Mouse (Mus musculus): ENCODE results near the gene Comtd1. TPM values are rescaled to one million over a fixed set of nuclear protein-coding genes. Genes with fewer than 3 reads are reported as not detected.
A peak's percentile ranks its signal among the peaks of the same experiment; 100 is the strongest.

Comtd1 gene
- polyA plus RNA-seq (2012; rRNA removed) = 30.2 and 31.6 TPM in 2 replicates

- Histone ChIP-seq H3K4me3 (ENCODE audit: insufficient read depth, low read length) (peak within 1 kb of the TSS; percentile 72), H3K27ac (ENCODE audit: insufficient read depth, low read length) (peak within 1 kb of the TSS; percentile 60), H3K4me1 (ENCODE audit: control insufficient read depth, insufficient read depth, low read length) (no peaks in the 10 kb centered on the region)
- TF ChIP-seq POLR2A (IDR thresholded peaks at IDR 0.05; ENCODE audit: extremely low read depth, insufficient read depth, low read length) (peak; percentile 51; the same call in 1 of the 2 replicates), CTCF (IDR thresholded peaks at IDR 0.05; ENCODE audit: extremely low read depth, insufficient read depth, low read length) (peak; percentile 100)
Observed at GRCm38 (mm10) chr14:21848166-21849154, at the start of gene Comtd1. Comtd1 (minus strand) TSS chr14:21848977.

- H3K4me3 ChIP-seq (ENCODE audit: insufficient read depth, low read length) = no peak overlapping the region
- no peak overlapping the region for H3K27ac ChIP-seq (ENCODE audit: insufficient read depth, low read length)
- TF ChIP-seq CTCF (IDR thresholded peaks at IDR 0.05; ENCODE audit: extremely low read depth, insufficient read depth, low read length) = no peak
- no peak for TF ChIP-seq POLR2A (IDR thresholded peaks at IDR 0.05; ENCODE audit: extremely low read depth, insufficient read depth, low read length)
- no peaks in the 10 kb centered on the region for H3K4me1 ChIP-seq (ENCODE audit: control insufficient read depth, insufficient read depth, low read length)
Observed at GRCm38 (mm10) chr14:21892341-21892659, 43.5 kb upstream of the Comtd1 start.

- no peaks in the 10 kb centered on the region for H3K4me1 ChIP-seq (ENCODE audit: control insufficient read depth, insufficient read depth, low read length)
- H3K27ac ChIP-seq (ENCODE audit: insufficient read depth, low read length) = no peak overlapping the region
- no peak for TF ChIP-seq CTCF (IDR thresholded peaks at IDR 0.05; ENCODE audit: extremely low read depth, insufficient read depth, low read length)
- TF ChIP-seq POLR2A (IDR thresholded peaks at IDR 0.05; ENCODE audit: extremely low read depth, insufficient read depth, low read length) = no peak
- no peak overlapping the region for H3K4me3 ChIP-seq (ENCODE audit: insufficient read depth, low read length)
Observed at GRCm38 (mm10) chr14:21891581-21892340, 43.0 kb upstream of the Comtd1 start.

- Histone ChIP-seq H3K4me1 (ENCODE audit: control insufficient read depth, insufficient read depth, low read length) (no peaks in the 10 kb centered on the region), H3K27ac (ENCODE audit: insufficient read depth, low read length) (no peak overlapping the region), H3K4me3 (ENCODE audit: insufficient read depth, low read length) (no peak overlapping the region)
- no peak for TF ChIP-seq POLR2A (IDR thresholded peaks at IDR 0.05; ENCODE audit: extremely low read depth, insufficient read depth, low read length)
- TF ChIP-seq CTCF (IDR thresholded peaks at IDR 0.05; ENCODE audit: extremely low read depth, insufficient read depth, low read length) = no peak
Observed at GRCm38 (mm10) chr14:21890430-21890829, 41.7 kb upstream of the Comtd1 start.

GRCm38 (mm10) chr14:21866816-21867215 is 18.0 kb upstream of the Comtd1 start:
- TF ChIP-seq POLR2A (IDR thresholded peaks at IDR 0.05; ENCODE audit: extremely low read depth, insufficient read depth, low read length) = no peak
- no peak for TF ChIP-seq CTCF (IDR thresholded peaks at IDR 0.05; ENCODE audit: extremely low read depth, insufficient read depth, low read length)
- Histone ChIP-seq H3K4me1 (ENCODE audit: control insufficient read depth, insufficient read depth, low read length) (no peaks in the 10 kb centered on the region), H3K4me3 (ENCODE audit: insufficient read depth, low read length) (no peak overlapping the region), H3K27ac (ENCODE audit: insufficient read depth, low read length) (no peak overlapping the region)

GRCm38 (mm10) chr14:21866291-21866690 is 17.5 kb upstream of the Comtd1 start:
- TF ChIP-seq CTCF (IDR thresholded peaks at IDR 0.05; ENCODE audit: extremely low read depth, insufficient read depth, low read length) (no peak), POLR2A (IDR thresholded peaks at IDR 0.05; ENCODE audit: extremely low read depth, insufficient read depth, low read length) (no peak)
- Histone ChIP-seq H3K27ac (ENCODE audit: insufficient read depth, low read length) (no peak overlapping the region), H3K4me1 (ENCODE audit: control insufficient read depth, insufficient read depth, low read length) (no peaks in the 10 kb centered on the region), H3K4me3 (ENCODE audit: insufficient read depth, low read length) (no peak overlapping the region)

- Histone ChIP-seq H3K4me3 (ENCODE audit: insufficient read depth, low read length) (no peak overlapping the region), H3K4me1 (ENCODE audit: control insufficient read depth, insufficient read depth, low read length) (no peaks in the 10 kb centered on the region), H3K27ac (ENCODE audit: insufficient read depth, low read length) (no peak overlapping the region)
- TF ChIP-seq POLR2A (IDR thresholded peaks at IDR 0.05; ENCODE audit: extremely low read depth, insufficient read depth, low read length) (no peak), CTCF (IDR thresholded peaks at IDR 0.05; ENCODE audit: extremely low read depth, insufficient read depth, low read length) (no peak)
Observed at GRCm38 (mm10) chr14:21856886-21857285, 8.1 kb upstream of the Comtd1 start.

- Histone ChIP-seq H3K4me1 (ENCODE audit: control insufficient read depth, insufficient read depth, low read length) (no peaks in the 10 kb centered on the region), H3K4me3 (ENCODE audit: insufficient read depth, low read length) (no peak overlapping the region), H3K27ac (ENCODE audit: insufficient read depth, low read length) (no peak overlapping the region)
- TF ChIP-seq CTCF (IDR thresholded peaks at IDR 0.05; ENCODE audit: extremely low read depth, insufficient read depth, low read length) (no peak), POLR2A (IDR thresholded peaks at IDR 0.05; ENCODE audit: extremely low read depth, insufficient read depth, low read length) (no peak)
Observed at GRCm38 (mm10) chr14:21855961-21856360, 7.2 kb upstream of the Comtd1 start.

GRCm38 (mm10) chr14:21854271-21854670 is 5.5 kb upstream of the Comtd1 start:
- no peaks in the 10 kb centered on the region for H3K4me1 ChIP-seq (ENCODE audit: control insufficient read depth, insufficient read depth, low read length)
- TF ChIP-seq CTCF (IDR thresholded peaks at IDR 0.05; ENCODE audit: extremely low read depth, insufficient read depth, low read length) (no peak), POLR2A (IDR thresholded peaks at IDR 0.05; ENCODE audit: extremely low read depth, insufficient read depth, low read length) (no peak)
- H3K27ac ChIP-seq (ENCODE audit: insufficient read depth, low read length) = no peak overlapping the region
- H3K4me3 ChIP-seq (ENCODE audit: insufficient read depth, low read length) = no peak overlapping the region
